Mouse (Mus musculus) MEL (cell line): ENCODE results near the gene Prex1.

ENCODE experiments used
- CHD2 ChIP-seq: IDR thresholded peaks from 2 replicates; pipeline ENCODE4 v1.6.1; 2011; ENCODE audit warnings: low read length, improper control_type of control experiment
- CTCF ChIP-seq, 3 experiments: IDR thresholded peaks in 2 of 3; conservative IDR thresholded peaks in 1 of 3; 2 replicates each; pipeline ENCODE4 v1.5.1; 2011 to 2012; ENCODE audit warnings: low read length in 3 of 3, low read depth in 2 of 3, mild to moderate bottlenecking in 2 of 3, improper control_type of control experiment in 1 of 3, inconsistent platforms in 1 of 3, mixed read lengths in 1 of 3, moderate library complexity in 1 of 3; ENCODE audit not compliant: control insufficient read depth in 1 of 3, insufficient read depth in 1 of 3, poor library complexity in 1 of 3, severe bottlenecking in 1 of 3
- EP300 ChIP-seq, 2 experiments: IDR thresholded peaks; 2 replicates each; pipeline ENCODE4 v1.6.1; 2011; ENCODE audit warnings: improper control_type of control experiment in 2 of 2, low read length in 2 of 2, low read depth in 1 of 2, mild to moderate bottlenecking in 1 of 2
- GABPA ChIP-seq: IDR thresholded peaks from 2 replicates; pipeline ENCODE4 v1.6.1; 2012; ENCODE audit warnings: low read depth, mild to moderate bottlenecking, inconsistent platforms, low read length, improper control_type of control experiment, moderate library complexity
- GATA1 ChIP-seq: IDR thresholded peaks from 2 replicates; pipeline ENCODE4 v1.6.1; 2011; ENCODE audit warnings: low read depth, low read length, improper control_type of control experiment
- MEF2A ChIP-seq: IDR thresholded peaks from 2 replicates; pipeline ENCODE4 v1.6.1; 2014; ENCODE audit warnings: low read depth, mild to moderate bottlenecking, inconsistent platforms, low read length, improper control_type of control experiment; ENCODE audit not compliant: poor library complexity, insufficient replicate concordance, severe bottlenecking; ENCODE audit errors: extremely low read depth
- NRF1 ChIP-seq: IDR thresholded peaks from 2 replicates; pipeline ENCODE4 v1.6.1; 2014; ENCODE audit warnings: low read depth, mild to moderate bottlenecking, inconsistent platforms, low read length, improper control_type of control experiment, moderate library complexity; ENCODE audit not compliant: poor library complexity, insufficient read depth, severe bottlenecking

GRCm38 (mm10) chr2:166521878-166522611 lies 191.6 kb downstream of the Prex1 start:
- TF ChIP-seq CTCF (IDR thresholded peaks at IDR 0.05 in 2 of 3, conservative IDR thresholded peaks at IDR 0.05 in 1 of 3; ENCODE audit: control insufficient read depth in 1 of 3, insufficient read depth in 1 of 3, low read depth in 2 of 3, low read length in 3 of 3, poor library complexity in 1 of 3, severe bottlenecking in 1 of 3), result no peak
- TF ChIP-seq GABPA, result no peak
- TF ChIP-seq EP300 (IDR thresholded peaks at IDR 0.05; ENCODE audit: low read depth in 1 of 2, low read length in 2 of 2), result no peak
- TF ChIP-seq CHD2, result no peak
- TF ChIP-seq MEF2A, result no peak
- TF ChIP-seq NRF1, result no peak
- no peak for TF ChIP-seq GATA1
